Mouse (Mus musculus) right cerebral cortex, postnatal 10 days (tissue): ENCODE measurements around the gene Kpna4.
A peak's percentile ranks its signal among the peaks of the same experiment; 100 is the strongest.
"Not testable (repeated sequence)": the region's sequence is repeated elsewhere in the genome, so short reads cannot be mapped to it uniquely, and the experiment has no call there.

Experiments used
- DNase-seq, 2 experiments: peaks; one replicate each; pipeline ENCODE4 v3.0.0; 2021; ENCODE audit warnings: low spot score in 2 of 2

Kpna4 gene

DNA sequence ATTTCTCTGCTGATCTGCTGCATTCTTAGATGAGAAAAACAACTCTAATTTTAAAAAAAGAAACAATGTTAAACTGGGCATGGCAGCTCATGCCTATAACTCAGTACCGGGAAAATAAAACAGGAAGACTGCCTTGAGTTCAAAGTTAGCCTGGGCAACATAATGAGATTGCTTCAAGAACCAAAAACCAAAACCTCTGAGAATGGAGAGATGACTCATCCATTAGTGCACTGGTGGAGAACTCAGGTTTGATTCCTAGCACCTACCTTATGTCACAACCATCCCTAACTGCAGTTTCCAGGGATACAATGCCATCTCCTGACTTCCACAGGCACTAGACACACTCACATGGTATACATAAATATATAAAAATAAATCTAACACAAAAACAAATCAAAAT, 17.8 kb downstream of the Kpna4 start:
- DNase-seq: no peak

DNA sequence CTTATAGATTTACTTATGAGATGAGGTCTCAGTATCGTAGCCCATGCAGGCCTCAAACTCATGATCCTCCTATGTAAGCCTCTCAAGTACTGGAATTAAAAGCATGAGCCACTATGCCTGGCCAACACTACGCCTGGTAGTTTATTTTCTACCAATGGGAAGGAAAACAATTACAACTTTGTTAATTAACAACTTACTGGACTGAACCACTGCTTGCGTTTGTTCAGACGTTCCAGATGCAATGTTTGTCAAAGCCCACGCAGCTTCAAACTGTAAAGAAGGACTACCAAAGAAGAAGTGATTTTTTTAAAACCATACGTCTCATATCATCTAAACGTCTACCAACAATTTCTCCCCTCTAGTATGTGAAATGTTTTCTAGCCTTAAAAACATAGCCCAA, 32.5 kb downstream of the Kpna4 start:
- no peak for DNase-seq

DNA sequence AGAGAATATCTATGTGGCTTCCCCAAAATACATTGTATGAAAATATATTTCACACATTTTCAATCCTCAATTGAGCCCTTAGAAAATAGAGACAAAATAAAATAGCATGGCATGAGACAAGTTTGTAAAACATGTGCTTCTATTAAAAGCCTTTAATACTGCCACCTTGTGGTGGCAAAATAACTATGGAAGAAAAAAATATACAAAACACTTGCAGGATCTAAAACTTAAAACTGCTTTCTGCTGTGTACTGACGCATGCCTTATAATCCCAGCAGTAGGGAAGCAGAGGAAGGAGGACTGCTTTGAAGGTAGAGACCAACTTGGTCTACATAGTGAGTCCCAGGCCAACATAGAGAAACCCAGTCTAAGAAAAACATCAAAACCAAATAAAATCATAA, 62.9 kb downstream of the Kpna4 start:
- DNase-seq: no peak

DNA sequence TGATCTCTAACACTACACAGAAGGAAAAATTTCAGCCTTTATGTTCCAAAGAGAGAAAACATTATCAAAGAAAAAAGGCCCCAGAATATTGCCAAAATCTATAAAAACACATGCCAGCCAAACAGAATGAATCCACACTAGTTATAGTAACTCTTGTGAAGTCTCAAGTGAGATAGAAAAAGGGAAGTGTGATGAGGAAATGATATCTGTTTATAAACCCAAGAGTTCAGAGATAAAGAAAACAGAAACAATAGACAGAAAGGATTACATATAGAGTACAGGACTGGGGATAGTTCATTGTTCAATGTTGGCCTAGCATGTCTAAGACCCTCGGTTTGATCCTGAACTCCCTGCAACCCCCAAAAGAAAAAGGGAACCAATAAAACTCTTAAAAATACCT, 64.1 kb downstream of the Kpna4 start:
- DNase-seq: no peak

DNA sequence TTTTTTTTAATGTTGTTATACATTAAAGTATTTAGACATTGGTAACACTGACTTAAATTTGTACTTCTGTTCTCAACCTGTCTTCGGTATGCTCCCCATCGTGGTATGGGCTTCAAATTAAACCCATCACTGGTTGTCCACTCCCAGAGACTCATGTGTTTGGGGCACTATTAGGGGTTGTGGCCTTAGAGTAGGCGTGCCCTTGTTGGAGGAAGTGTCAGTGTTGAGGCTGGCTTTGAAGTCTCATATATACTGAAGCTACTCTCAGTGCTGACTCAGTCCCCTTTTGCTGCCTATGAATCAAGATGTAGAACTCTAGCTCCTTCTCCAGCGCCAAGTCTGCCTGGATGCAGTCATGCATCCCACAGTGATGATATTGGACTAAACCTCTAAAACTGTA, 66.2 kb downstream of the Kpna4 start:
- no peak for DNase-seq

DNA sequence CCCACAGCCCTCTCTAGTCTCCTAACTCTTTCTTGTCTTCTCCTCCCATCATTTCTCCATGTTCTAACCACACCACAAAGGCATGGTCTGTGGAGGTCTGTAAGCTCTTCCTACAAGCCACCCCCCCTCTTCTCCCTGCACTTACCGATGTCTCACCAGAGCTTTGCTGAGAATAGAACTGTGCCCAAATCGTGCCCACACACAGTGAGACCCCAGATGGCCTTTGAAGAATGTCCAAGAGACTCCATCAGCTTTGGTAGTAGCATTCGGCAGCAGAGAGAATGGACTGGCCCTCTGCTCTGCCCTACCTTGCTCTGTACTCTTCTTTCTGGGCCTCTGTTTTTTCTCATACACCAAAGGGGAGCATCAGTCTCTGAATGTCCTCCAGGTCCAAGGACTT, 71.0 kb downstream of the Kpna4 start:
- DNase-seq: no peak

DNA sequence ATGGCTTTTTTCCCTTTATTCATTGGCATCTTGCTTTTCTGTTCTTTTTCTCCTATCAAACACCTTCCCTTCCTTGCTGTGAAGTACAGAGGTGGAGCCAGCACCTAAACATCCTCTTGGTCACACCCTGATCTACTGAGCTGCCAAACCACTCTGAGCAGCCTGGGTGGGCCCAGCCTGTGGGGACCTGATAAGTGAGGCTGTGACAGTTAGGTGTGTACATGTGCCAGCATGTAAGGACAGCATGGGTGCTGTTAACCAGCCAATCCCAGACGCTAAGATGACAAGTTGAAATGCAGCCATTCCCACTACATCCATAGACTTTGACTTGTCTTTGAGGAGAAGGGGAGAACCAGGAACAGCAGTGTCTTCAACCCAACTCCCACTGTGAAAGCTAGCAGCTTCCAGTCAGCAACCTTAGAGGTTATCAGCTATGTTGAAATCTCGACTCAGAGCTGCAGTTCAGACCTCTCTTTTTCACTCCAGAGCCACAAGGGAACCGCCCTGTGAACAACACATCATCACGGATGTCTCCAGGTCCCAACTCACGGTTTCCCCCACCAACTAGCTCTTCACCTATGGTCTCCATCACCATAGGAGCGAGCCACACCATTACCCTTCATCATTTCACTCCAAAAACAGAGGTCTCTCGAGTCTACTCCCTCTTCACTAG, 72.0 kb downstream of the Kpna4 start:
- DNase-seq: no peak

DNA sequence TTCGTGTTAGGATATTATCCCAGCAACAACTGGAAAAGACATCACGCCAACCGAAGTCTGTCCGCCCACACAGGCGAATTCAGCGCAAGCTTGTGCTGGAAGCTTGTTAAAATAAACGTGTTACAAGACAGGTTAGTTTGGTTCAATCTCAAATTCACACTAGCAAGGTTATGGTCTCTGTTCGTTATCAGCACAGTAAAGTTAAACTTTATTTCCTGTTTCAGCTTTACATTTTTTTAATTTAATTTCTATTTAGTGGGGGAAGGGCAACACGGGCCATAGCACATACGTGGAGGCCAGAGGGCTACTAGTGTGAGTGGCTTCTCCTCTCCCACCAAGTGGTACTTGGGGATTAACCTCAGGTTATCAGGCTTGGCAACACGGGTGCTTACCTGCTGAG, 75.0 kb downstream of the Kpna4 start:
- no peak for DNase-seq

DNA sequence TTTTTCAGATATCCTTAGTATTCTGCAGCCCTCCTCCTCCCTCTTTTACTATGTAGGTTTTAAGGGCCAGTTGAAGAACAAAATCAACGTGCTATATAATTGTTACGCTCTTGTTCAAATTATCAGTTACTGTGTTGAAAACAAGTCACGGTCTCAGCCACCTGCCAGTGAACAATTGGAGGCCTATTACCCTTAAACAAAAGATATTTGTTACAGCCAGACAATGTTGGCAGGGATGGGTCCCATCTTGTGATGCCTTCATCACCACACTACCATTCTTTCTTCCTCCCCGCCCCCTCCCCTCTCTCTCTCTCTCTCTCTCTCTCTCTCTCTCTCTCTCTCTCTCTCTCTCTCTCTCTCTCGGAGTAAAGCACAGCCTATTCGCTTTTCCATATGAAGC, 77.9 kb downstream of the Kpna4 start:
- no peak for DNase-seq

DNA sequence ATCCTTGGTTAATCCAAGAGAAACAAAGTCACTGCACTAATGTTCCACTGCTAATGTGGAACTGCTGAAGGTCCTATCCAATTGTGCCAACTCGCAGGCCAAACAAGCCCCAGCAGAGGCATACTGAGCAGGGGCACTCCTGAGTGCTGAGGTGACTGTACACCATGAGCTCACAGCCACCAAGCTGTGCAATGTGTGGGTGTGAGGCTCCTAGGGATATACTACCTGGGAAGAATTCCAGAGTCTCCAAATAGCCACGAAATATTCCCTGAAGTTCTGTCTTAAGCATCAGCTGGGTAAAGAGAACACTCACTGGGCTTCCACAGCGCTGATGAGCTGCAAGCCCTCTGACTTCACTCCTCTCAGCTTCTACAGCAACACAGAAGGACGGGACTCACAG, 79.2 kb downstream of the Kpna4 start:
- DNase-seq: no peak

DNA sequence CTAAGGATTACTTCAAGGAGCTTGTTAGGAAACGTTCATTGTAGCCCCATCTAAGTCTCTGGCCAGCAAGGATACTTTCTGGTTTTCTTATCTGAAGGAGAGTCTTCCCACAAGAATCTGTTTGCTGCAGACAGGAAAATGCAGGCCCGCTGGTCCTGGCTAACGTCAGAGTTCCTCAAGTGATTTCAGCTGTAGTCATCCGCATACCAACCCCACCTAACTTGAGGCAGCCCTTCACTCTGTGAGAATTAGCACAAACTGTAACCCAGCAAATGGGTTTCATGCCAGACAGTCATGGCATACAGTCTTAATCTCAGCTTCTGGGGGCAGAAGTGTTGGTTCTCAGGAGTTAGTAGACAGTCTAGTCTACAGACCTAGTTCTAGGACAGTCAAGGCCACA, 80.4 kb downstream of the Kpna4 start:
- DNase-seq: no peak

DNA sequence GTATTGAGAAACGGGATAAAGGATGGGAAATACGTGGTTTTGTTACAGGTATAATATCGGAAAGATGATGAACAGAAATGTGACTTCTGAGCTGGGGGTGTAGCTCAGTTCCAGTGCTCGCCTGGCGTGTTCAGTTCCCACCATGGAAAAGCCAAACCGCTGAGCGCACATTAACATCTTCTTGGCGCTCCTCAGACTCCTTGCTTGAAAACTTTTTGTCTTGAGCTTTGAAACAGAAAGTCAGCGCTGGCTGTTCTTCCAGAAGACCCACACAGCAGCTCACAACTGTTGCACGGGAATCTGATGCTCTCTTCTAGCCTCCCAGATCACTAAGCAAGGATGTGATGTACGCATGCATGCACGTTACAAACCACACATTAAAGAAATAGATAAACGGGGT, 81.2 kb downstream of the Kpna4 start:
- no peak for DNase-seq

DNA sequence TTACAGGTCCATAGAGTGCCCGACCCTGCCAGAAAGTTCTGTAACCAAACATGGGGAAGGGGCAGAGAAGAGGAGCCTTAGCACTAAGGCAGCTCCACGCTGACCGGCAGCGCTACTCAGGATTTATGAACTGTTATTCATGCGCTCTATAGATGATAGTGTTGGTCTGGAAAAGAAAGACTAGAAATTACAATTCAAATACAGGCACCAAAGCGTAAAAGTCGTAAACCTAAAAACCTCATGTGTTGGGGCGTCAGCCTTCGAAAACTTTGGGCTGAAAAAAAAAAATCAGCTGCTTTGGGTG, 81.6 kb downstream of the Kpna4 start:
- DNase-seq: no peak

DNA sequence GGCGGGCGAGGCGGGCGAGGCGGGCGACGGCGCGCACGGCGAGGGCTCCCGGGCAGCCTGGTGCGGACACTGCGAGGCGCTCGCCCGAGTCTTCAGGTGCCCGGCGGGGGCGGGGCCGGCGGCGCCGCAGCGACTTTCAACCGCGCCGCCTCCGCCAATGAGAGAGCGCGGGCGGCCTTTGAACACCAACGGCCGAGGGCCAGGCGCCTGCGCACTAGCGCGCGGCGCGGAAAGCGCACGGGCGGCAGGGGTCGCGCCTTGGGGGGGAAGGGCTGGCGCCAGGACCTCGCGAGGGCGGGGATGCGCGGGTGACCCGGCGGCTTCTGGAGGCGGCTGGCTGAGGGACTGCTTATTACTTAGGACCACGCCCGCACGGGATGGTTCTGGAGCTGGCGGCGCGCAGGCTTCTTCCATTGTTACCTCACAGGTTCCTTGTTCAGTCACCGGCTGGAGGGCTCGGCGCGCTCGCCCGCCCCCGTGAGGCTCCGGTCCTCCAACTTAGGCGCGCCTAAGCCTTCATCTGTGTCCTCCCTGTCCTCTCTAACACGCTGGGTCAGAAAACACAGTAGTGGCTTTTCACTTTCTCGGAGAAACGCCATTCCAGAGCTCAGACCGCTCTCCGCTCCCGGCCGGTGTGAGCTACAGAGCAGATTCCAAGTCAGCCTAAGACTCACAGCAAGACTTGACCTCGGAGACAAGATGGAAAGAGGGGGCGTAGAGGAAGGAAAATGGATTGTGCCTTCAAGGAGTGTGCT, 82.1 kb downstream of the Kpna4 start, which contains the start of gene Trim59:
Gene Trim59 (minus strand): TSS at position 111 of the 755 bp plus-strand sequence.
- peak; percentile 93 to 94 for DNase-seq

DNA sequence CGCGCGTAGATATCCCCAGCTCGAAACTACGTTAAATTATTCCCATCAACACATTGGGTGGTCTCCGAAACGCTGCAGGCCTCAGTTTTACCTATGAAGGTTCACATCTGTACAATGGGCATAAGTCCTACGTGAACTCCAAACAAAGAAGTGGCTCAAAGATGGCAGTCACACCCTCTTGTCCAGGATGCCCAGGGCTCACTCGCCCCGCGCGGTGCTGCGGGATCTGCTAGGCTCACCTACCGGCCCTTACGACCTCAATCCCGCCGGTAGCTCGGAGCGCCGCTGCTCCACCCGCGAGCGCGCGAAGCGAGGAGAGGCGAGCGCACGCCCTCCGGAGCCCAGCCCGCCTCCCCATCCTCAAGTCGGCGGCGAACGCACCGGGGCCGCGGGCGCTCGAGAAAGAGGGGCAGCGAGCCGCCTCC, 82.7 kb downstream of the Kpna4 start:
- DNase-seq: no peak

DNA sequence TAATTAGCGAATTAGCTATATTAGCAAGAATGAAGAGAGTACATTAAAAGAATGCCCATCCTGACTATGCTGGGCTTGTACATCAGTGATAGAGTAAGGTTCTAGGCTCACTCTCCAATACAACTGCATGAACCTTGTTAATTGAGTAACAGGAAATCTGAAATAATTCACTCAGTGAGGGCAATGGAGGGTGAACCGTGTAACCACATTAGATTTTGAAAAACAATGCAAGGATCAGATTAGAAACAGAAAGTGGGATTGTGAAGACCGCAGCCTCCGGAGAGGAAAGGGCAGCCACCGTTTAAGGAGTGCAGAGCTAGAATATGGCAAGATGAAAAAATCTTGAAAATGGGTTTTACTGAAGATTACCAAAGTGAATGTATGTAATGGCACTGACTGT, 85.6 kb downstream of the Kpna4 start:
- DNase-seq: no peak

DNA sequence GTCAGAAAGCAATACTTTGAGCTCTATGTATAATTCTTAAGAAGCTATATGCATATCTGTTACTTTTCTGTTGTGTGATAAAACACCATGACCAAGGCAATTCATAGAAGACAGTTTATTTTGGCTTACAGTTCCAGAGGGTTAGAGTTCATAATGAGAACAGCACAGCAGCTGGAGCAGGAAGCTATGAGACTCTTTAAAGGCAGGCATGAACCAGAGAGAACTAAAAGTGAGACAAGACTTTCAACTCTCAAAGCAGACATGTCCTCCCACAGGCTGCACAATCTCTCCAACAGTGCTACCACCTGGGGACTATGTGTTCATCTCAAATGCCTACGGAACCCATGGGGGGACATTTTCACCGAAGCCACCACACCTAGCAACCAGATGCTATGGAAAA, 86.8 kb downstream of the Kpna4 start:
- no peak for DNase-seq

DNA sequence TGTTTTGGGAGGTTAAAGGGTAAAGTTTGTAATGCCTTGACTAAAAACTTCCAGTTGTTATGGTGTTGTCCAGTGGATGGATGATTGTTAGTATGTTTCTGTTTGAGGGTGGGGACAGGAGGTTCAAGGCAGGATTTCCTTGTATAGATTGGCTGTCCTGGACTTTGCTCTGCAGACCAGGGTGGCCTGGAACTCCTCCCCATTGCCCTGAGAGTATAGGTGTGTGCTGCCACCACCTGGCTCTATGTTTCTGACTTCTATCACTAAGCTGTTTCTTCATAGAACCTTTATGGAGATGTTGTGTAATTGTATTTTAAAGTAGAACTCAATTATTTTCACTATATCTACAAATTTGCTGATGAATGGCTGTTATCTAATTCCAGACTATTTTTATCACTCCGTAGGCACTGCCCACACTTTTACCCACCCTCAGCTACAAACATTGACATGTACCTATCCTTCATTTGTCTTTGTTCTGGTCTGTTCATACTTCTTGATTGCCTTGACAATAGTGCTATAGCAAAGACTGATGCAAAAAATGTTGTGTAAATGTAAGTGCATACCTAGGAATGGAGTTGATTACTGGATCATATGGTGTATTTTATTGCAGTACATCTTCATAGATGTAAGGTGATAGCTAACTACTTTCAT, 100.7 kb downstream of the Kpna4 start:
- DNase-seq: no peak

DNA sequence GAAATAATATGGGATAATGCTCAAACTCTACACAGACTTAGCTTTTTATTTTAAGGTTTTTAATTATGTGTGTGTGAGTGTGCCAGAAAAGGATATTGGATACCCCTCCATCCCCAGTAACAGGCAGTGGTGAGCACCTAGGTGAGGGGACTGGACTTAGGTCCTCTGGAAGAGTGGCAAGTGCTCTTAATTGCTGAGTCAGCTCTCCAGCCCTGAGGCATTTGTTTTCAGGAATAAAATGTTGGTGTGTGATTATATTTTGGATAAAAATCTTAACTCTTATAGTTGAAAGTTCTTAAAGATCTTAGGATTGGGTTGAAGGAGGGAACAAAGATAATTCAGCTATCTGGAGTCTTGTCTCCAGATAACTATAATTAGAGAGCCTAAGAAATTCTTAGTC, 106.1 kb downstream of the Kpna4 start:
- DNase-seq: no peak

DNA sequence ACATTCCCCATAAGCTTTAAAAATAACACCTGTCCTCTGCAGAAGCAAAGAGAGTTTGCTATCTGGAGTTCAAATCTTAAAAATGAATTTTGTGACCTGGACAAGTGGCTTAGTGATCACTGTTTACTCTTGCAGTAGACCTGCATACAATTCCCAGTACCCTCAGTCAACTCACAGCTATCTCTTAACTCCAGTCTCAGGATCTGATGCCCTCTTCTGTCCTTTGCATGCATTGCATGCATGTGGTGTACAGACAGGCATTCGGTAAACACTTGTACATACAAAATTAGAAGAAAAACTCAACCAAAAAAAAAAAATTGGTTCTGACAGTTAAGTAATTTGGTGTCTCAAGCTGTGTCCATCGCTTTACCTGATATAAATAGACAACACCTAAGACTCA, 106.6 kb downstream of the Kpna4 start:
- DNase-seq: no peak

DNA sequence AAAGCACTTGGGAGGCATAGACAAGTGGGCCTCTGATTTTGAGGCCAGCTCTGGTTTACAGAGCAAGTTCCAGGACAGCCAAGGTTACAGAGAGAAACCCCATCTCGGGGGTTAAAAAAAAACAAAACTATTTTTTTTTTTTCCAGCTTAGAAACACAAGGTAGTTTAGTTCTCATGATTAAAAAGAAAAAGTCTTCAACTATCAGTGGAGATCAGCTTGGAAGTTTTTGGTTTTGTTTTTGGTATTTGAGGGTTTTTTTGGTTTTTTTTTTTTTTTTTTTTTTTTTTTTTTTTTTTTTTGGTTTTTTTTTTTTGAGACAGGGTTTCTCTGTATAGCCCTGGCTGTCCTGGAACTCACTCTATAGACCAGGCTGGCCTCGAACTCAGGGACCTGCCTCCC, 108.3 kb downstream of the Kpna4 start:
- not testable (repeated sequence) for DNase-seq

DNA sequence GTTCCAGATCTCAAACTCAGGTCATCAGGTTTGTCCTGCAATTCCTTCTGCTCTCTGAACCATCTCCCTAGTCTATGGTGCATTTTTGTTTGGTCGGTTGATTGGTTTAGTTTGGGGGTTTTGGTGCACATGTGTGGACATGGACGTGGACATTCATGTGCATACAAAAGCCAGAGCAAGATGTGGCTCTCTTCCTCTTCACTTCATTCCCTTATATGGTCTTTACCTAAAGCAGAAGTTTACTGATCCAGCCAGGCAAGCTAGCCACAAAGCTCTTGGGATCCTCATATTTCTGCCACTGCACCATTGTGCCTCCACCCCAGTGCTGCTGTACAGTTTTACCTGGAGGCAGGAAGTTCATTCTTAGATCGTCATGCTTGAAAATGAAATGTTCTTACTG, 109.7 kb downstream of the Kpna4 start:
- no peak for DNase-seq
